Mouse (Mus musculus) frontal cortex, postnatal 25 days (tissue): ENCODE measurements at regions not wholly inside any gene's neighbourhood (a gene's known extent, or its start where the extent isn't known, plus 50 kb on each side); places are given as distances from the start of the nearest gene placed in this dataset.
A peak's percentile ranks its signal among the peaks of the same experiment; 100 is the strongest.
"Not testable (repeated sequence)": the region's sequence is repeated elsewhere in the genome, so short reads cannot be mapped to it uniquely, and the experiment has no call there.

Experiments
- DNase-seq, 2 experiments: peaks; one replicate each; pipeline ENCODE4 v3.0.0; 2022; ENCODE audit warnings: low spot score in 2 of 2

DNA sequence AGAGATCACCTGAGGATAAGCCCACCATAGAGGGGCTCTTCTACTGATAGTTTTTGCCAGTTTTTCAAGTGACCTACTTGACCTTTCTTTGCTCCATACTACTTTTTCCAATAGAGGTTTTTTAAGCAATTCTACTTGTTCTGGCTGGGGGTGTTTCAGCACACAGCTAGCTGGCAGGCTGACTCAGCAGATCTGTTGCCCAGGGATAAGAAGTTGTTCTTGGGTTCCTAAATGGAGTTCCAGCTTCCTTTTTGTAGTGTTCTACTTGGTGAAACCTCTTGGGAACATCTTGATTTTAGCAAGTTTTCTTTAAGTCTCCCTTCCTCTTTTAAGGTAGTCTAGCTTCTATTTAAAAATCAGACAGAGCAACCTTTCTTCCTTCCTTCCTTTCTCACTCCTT, 61.0 kb downstream of the 4930474N05Rik start:
- DNase-seq, result no peak

DNA sequence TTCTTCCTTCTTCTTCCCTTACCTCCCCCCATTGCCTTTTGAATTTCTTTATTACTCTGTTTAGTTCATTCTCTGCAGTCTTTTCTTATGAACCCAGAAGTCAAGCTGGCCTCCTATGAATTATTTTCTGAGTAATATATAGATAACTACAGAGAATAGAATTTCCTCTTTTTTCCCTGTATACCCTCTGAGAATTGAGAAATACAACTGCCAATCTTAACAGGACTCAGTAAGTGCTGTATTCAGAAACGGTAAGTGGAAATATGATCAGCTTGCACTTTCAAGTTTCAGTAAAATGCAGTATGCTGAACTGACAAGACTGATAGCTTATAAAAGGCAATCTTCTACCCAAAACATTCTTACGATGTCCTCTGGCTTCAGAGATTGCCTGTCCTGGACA, 61.5 kb downstream of the 4930474N05Rik start:
- DNase-seq, result no peak

DNA sequence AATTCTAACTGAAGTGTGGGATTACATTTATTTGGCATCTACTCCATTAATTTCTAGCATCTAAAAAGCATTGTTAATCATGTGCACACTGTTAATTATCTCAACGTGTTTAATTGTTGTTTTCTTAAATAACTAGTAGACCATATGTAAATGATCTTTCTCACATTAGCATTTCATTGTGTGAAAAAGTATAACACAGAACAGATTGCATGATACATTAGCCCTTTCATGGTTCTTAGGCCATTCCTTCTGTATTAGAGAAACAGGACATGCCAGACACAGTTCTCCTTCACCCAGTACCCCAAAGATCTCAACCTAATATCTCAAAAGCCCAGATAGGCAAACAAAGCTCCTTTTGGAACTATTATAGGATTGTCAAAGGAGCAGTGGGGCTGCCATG, 89.0 kb downstream of the 4930474N05Rik start:
- no peak for DNase-seq

DNA sequence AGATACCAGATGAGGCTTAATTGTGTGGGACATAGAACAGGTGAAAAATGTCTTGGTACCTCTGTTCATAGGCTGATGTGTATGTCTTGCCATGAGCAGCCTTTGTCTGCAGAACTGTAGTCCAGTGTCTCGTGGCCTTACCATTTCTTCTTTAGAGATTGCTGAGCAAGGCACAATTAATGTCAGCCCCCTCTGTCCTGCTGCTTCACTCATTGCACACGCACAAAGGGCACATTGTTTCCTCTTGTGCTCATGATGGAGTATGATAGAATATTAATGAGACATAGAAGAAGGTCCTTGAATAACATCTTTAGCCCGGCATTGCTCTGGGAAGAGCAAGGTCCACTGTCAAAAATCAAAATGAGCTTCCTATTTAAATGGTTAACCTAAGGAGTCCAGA, 101.8 kb downstream of the 4930474N05Rik start:
- DNase-seq, result no peak

DNA sequence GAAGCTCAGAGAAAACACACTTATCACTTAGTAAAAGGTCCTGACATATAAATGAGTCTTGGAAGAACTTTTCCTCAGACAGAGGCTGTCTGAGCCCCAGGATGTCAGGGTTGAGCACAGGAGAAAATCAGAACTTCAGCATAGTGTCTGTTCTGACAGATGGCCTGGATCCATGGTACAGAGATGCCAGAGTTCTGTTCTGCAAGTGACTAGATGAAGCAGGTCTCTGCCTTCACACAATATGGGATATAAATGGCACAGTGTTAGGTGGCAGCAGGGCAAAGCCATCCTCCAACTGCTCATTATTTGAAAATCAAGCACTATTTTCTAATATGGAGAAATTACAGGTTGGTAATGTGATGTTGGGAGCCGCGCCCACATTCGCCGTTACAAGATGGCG, 103.7 kb downstream of the 4930474N05Rik start:
- no peak for DNase-seq

DNA sequence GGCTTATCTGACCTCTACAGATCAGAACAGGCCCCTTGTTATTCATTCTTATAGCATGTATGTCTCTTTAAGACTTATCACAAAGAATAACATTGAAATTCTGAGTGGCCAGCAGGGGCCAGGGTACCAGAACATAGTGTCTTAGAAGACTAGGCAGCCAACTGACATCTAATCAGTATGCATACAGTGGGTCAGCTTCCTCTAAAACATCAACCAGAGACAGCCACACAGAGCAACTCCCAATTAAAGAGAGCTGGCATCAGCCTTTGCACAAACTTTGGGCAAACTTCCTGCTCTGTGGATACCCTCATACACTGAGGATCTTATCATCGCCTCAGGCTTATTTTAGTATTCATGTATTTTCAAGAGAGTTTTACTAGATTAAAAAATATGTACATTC, 109.1 kb downstream of the 4930474N05Rik start:
- no peak for DNase-seq

DNA sequence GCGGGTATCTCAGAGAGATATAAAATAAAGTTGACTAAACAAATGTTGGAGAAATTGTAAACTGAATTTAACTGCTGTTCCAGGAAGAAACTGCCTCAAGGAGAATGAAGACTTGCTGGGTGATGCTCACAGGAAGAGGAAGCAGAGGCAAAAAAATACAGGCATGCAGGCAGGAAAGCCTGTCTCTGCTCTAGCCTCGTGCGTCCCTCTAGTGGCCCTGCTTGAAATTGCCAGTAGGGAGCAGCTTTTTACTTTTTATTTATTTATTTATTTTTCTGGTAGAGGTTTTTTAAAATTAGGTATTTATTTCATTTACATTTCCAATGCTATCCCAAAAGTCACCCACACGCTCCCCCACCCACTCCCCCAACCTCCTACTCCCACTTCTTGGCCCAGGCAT, 118.1 kb downstream of the 4930474N05Rik start:
- peak; percentile 49 to 63 for DNase-seq

DNA sequence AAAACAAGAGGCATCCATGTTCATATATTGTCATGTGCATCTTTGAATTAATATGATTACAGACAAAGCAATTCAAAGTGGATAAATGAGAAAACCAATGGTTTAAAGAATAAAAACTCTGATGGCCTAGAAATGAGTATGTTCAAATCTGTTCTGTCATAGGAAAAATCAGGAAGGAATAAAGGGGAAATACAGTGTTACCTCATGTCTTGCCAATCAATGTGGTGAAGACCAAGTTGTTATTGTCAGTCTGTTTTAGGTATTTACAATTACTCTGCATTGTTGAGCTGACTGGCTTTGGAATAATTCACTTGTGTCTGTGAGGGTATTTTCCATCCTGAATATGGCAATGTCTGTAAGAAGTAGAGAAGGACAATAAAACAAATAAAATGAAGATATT, 151.1 kb downstream of the 4930474N05Rik start:
- DNase-seq, result no peak

DNA sequence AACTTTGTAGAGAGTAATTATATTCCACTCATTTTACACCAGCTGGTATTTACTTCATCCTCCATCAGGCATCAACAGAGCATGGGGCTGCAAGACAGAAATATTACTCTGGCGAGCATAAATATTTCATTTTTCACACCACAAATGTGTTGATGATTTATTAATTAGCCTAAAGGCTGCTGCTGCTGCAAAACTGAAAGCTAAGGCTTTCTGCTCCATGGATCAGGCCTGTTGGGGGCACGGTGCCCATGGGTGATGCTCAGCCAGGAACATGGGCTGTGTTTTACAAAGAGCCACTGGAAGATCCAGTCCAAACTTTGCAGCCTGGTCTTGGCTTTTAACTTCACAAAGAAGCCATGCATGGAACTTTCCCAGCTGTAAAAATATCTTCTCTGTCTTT, 167.4 kb downstream of the 4930474N05Rik start:
- DNase-seq, result no peak

DNA sequence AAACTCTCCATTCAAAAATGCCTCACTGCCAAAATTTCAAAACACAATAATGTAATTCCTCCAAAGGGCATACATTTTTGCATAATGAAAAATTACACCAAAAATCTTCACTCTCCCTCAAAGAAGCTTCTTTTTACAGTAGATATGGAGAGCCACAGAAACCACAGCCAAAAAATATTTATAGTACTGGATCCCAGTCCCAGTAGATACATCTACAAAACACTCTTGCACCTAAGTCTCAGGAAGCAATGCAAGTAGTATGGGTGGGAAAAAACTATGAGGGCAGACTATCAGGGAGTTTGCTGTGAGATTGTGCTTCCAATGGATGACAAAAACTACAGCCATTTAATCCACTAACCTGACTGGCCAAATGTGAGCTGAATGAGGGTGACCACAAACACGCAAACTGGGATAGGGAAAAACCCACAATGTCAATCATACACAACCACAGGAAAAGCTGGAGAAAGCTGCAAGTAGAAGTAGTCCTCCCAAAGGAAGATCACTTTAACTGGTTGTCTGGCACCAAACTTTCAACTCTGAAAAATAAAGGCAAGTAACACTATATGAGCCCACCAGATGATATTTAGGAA, 189.2 kb downstream of the 4930474N05Rik start:
- DNase-seq, result no peak

DNA sequence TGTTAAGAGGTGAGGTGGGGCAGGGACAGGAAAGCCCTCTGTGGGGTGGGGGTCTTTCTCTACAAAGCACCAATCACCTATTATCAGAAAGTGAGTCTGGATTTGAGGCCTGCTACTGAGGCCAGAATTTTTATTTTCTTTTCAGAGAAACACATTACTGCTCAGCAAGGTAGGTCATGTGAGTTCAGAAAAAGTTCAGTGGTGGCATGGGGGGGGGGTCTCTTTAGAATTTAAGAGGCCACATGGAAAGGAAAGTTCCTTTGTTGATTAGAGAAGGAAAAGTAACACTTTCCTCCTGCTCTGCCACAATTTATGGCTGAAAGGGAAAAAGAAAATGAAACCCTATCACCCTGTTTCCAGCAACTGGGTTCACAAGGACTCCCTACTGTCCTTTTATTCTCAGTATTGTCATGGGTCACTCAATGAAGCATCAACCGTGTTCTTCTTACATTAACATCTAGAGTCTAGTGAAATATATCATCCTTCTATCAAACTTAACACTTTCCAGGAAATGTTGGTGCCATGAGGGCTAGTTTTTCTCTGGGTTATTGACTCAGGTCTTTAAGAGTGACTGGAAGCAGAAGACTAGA, 194.1 kb downstream of the 4930474N05Rik start:
- DNase-seq, result no peak

DNA sequence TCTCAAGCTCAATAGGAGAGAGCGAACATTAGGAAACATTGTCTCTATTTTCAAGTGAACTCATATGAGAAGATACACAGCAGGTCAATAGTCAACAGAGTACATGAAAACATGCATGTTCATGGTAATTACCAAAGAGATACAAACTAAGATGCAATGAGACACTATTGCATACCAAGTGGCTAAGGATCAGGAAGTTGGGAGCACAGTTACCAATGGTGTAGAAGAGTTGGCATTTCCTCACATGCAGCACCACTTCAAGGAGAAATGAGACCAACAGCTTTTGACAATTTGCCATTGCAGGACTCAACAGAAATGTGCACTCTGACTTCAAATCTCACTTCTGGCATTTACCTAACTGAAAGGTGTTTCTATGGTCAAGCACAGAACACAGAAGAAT, 215.6 kb downstream of the 4930474N05Rik start:
- no peak for DNase-seq

DNA sequence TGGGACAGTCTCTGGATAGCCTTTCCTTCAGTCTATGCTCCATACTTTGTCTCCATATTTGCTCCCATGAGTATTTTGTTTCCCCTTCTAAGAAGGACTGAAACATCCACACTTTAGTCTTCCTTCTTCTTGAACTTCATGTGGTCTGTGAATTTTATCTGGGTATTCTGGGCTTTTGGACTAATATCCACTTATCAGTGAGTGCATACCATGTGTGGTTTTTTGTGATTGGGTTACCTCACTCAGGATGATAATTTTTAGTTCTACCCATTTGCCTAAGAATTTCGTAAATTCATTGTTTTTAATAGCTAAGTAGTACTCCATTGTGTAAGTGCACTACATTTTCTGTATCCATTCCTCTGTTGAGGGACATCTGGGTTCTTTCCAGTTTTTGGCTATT, 220.0 kb downstream of the 4930474N05Rik start:
- DNase-seq, result not testable (repeated sequence)

DNA sequence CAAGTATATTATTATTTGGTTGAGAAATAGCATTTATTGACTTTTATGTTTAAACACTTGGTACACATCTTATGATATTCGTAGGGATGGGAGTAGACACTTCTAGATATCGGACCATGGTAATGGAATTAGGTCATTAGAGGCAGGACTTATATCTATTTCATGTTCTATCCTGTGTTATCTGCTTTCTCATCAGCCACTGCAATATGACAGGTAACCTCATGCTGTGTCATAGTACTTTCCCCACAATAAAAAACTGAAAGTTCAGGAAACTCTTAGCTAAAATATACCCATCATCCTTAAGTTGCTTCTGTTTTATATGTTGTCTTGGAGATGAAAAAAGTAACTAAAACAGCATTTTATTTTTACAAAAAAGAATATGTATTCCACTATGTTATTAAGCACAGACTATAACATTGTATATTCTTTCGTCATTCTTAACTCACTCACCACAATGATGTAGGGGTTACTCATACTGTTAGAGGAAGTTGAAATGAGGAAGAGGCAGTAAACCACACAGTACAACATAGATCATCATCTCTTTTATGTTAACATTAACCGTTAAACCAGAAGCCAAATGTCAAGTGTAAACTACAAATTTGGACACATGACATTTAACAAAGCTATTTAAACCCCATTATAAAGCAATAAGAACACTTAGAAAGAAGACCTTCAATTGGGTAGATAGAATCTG, 221.8 kb downstream of the 4930474N05Rik start:
- no peak for DNase-seq

DNA sequence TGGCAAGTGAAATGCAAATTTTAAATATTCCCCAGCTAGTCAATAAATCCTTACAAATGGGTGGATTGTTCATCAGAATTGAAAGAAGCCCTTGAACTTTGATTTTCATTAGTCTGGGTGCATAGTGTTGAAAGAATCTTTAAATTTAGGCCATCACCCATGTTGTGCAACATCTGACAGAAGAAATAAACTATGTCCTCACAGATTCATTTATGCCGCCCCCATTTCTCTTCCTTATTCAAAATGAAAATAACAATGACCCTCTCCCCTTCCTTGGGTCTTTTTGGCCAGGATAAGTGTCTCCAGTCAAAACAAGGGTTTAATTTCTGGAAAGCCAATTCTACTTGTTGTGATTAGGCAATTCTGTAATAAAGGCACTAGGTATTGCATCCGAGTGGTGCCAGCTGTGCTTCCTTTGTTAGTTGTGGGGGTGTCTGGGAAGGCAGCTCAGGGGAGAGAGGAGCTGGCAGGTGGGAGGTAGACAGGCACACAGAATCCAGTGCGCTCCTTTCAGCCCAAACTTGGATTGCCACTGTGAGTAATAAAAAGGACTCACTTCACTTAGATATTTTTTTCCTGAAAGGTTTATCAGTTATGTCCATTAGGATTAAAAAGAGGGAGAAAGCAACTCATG, 233.7 kb downstream of the 4930474N05Rik start:
- DNase-seq, result no peak

DNA sequence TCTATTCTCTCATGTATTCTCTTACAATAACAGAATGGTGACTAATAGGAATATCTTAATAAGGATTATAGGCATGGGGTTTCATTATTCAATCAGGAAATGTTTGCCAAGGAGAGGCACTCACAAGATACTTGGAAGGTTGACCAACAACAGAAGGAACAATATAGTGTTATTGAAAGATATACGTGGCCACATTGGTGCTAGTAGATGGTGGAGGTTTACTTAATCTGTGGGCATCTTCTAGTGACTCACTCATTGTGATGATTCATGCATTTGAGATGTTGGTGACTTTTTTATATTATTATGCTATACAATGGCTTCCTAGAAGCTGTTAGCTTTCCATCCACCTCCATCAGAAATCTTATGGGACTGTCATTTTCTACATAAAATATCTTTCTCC, 246.1 kb downstream of the 4930474N05Rik start:
- DNase-seq, result no peak
